Mouse (Mus musculus): ENCODE results near the gene Il1r1.

Gene Il1r1

GRCm38 (mm10) chr1:40233217-40233616 lies 8.3 kb downstream of the Il1r1 start:
- no peak for DNase-seq (ENCODE audit: low spot score)

DNA sequence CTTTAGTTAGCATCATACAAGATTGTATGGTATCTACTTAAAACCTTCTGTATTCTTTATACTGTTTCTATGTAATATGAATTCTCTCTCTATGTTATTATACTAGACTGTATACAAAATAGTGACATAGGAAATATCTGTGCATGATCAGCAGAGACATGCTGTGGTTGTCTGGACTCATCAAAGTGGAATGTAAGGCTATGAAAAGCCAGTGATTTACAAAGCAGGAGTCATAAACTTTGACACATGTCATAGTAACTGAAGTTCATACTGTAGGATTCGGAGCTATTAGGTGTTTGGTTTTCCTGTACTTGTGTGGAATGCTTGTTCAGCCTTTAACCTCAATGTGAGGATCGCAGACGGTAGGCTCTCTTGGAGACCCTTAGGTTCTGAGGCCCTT lies 8.7 kb downstream of the Il1r1 start:
- DNase-seq (ENCODE audit: low spot score): no peak

DNA sequence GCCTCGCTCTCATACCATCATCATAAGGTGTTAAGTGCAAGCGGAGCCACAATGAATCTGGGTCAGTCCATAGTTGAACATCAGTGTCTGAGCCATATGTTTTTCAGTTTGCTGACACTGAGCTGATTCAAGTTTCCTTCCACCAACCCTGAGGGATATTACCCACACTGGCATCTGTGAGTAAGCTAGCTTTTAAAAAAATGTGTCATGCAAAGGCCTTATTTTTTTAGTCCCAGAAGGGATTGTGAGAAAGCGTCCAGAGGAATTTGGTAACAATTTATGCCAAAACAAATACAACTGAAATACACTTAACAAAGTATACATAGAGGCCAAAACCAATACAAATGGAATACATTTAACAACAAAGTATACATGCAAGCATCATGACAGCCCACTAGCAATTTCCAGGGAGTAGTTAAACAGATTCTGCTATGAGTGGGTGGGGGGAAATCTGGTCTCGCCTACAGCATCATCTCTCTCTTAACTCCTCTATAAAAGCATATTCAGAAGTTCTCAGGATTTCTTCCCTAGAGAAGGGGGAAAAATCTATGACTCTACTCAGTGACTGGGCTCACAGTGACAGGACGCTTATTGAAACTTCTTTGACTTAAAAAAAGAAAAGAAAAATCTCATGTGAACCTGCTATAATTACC lies 10.8 kb downstream of the Il1r1 start:
- no peak for DNase-seq (ENCODE audit: low spot score)

GRCm38 (mm10) chr1:40236694-40237093 lies 11.8 kb downstream of the Il1r1 start:
- DNase-seq (ENCODE audit: low spot score): no peak

GRCm38 (mm10) chr1:40237094-40237493 lies 12.2 kb downstream of the Il1r1 start:
- no peak for DNase-seq (ENCODE audit: low spot score)

DNA sequence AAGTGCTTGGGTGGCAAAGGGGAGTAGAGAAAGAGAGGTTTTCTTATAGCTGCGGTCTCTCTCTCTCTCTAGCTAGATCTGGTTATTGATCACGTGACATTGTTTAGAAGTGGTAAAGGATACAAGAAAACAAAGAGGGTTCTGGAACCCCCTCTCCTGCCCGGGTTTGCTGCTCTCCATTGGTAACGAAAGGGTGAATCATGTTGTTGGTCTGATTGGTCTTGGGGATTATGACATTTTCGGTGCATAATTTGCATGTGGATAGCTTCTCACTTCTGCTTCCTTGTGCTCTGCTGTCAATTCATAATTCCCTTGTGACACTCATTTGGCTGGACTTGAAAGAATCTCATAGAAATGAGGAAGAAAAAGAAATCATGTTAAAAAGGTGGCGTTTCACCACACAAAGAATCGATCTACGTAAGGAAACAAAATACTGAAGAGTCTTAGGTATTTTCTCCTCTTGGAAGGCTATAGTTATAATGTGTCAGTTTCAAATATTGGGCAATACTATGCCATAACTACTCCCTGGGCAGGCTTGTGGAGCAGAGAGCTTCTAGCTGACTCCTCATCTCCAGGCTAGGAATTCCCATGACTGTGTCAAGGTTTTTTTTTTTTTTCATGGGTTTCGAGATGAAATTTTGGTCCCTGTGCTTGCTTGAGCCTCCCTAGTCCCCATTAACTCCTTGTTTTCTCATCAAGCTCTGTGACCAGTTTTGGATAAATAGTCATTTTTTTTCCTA lies 15.6 kb downstream of the Il1r1 start:
- DNase-seq (ENCODE audit: low spot score): no peak

- DNase-seq (ENCODE audit: low spot score): no peak
These were observed 17.8 kb downstream of the Il1r1 start for GRCm38 (mm10) chr1:40242717-40243116.

DNA sequence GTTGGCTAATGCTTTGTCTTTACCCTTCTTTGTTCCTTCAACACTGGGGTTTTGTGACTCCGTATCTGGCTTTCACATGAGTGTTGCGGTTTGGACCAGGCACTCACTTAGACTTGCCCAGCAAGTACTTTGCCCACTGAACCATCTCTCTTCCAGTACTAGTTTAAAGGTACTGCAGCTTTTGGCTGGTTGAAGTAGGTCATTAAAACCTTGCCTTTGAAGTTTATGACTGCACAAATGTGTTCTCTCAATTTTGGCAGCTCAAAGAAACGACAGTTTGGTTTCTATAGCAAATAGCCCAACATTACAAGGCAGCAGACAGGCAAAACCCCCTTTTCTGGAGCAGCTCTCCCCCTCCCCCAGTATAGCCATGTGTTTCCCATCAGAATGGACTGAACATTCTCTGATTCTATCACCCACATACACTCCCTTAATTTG lies 18.7 kb downstream of the Il1r1 start:
- DNase-seq (ENCODE audit: low spot score): no peak

DNA sequence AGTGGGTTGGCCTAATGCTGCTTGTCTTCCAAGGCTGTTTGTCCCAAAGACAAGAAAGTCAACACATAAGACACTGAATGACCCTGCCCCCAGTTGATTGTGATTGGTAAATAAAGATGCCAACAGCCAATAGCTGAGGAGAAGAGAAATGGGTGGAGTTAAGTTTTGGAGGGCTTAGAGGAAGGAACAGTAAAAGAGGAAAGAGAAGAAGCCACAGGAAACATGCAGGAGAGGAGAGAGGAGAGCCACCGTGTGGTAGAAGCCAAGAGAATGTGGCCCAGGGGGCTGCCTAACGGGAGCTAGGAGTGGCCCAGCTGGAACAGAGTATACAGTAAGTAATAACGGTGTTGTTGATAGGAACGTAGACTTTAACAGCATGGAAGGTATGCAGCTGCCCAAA lies 25.5 kb downstream of the Il1r1 start:
- no peak for DNase-seq (ENCODE audit: low spot score)

GRCm38 (mm10) chr1:40252507-40252906 lies 27.6 kb downstream of the Il1r1 start:
- no peak for DNase-seq (ENCODE audit: low spot score)

DNA sequence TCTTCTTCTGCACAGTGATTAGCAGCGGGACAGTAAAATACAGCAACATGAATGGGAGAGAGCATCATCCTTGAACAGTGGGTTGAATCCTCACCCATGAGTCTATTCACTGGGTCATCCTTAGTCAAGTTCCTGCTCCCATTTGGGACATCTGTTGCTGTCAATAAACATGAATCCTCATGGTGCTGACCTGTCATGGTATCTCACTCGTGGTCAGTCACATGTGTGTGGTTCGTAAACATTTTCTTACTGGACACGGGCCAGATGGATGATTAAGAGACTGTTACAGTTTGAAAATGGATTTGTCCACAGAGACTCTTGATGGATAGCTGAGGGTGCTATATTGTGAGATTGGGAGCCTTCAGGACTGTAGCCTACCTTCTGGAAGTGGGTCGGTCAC lies 29.1 kb downstream of the Il1r1 start:
- no peak for DNase-seq (ENCODE audit: low spot score)

- no peak for DNase-seq (ENCODE audit: low spot score)
These were observed 29.6 kb downstream of the Il1r1 start for GRCm38 (mm10) chr1:40254347-40255057.

DNA sequence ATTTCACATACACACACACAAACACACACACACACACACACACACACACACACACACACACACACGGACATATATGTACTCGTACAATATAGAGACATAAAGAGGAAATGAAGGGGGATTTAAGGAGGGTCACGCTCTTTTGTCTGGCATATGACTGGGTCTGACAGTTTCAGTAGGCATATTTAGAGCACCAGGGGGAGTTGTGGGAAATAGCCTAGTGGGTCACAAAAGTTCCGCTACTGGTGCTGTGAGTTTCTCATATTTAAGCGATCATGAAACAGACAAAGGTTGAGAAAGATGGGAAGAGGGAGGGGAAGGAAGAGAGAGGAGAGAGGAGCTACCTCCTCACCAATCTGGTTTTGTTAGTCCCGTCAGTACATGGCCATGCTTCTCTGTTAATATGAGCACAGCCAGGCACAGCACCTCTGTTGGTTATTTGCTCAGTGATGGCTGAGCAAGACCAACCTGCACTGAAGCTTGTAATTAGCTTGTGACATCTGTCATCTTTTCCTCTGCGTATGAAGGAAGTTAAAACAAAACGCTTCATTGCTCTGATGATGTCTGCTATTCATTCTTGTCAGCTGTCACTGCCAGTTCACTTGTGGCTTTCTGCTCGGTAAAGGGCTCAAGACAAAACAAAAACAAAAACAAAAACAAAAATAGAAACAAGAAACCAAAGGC lies 37.7 kb downstream of the Il1r1 start:
- no peak for DNase-seq (ENCODE audit: low spot score)

- no peak for DNase-seq (ENCODE audit: low spot score)
These were observed 38.2 kb downstream of the Il1r1 start for GRCm38 (mm10) chr1:40263122-40263498.

DNA sequence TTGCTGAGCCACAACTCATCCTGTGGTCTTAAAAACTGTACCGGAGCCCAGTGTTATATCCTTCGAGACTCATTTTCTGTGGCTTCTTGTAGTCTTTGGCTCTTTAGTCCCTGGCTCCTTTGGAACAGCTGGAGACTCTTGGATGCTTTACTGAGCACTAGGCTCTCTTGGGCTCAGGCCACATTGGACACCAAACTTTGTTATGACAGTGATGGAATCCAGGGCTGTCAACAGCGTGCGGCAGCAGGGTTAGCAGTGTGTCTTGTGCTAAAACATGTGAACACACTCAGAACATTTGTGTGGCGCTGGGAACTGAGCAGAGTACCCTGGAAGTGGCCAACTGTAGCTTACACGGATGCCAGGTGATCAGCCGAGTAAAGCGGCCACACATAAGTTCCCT lies 38.8 kb downstream of the Il1r1 start:
- no peak for DNase-seq (ENCODE audit: low spot score)

DNA sequence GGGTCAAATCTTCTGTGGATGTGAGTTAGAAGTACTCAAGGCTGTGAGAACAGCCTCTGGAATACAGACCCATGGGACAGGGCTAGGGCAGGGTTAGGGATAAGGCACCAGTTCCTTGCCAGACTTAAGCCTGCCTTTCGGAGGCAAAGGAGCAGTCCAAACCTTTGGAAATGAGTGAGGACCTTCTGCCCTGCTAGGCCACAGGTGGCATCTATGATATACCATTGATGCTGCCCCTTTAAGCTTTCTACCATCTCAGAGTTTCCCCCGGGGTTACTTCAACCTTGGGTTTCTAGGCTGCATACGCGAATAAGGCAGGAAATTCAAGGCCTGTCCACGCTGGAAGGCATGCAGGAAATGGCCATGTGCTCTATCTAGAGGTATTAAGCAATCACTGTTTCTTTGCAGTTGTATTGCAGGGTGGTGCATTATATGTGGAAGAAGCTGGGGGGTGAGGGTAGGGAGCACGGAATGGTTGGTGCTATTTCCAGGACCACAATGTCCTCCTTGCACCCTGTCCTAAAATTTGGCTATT lies 40.5 kb downstream of the Il1r1 start:
- DNase-seq (ENCODE audit: low spot score): no peak

DNA sequence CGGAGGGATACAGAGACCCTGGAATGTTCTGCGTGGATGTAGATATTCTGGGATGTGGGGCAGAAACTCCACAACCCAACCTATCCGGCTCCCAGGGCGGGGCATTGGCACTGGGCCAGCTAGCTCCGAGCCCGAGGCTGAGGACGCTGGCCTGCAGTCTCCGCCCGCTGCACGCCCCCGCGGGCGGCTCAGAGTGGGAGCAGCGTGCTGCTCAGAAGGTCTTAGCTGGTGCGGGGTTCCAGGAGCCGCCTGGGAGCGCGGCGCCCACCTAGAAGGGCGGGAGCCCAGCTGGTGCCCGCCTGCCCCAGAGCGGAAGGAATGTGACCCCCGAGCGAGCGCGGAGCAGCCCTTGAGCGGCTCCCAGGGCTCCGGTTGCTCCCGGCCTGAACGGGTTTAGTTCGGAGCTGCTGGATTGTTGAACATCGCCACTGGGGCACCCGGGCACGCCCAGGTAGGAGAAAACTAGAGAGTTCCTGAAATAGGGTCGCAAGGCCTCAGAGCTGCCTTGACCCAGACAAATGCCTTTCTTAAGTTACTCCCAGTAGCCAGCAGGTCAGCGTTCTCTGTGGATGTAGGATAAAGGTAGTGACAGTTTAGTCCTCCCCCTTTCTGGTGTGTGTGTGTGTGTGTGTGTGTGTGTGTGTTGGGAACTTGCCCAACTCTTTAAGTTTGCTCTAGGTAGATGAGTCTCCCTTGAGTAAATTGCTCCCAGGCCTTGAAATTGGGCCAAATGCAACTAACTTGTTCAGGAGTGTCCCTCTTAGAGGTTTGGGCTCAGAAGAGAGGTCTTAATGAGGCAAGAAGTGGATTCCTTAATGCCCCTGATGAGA lies 41.8 kb downstream of the Il1r1 start:
- DNase-seq (ENCODE audit: low spot score): peak; percentile 77

DNA sequence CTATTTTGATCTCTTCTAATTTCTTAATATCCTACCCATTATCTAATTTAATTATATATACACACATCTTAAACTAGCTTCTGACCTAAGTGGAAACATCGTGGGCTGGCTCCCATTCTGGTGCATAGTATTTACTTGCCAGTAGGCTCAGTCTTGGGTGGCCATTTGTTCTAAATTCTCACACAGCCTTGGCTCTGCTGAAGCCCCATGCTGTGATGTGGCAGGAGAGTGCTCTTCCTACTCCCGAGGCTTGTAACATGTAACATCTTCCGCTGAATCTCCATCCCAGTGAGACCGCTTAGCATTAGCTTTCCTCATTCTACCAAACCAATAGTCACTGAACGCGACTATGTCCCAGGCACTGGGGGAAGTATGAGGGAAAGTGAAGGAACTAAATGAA lies 43.0 kb downstream of the Il1r1 start:
- DNase-seq (ENCODE audit: low spot score): no peak

- DNase-seq (ENCODE audit: low spot score): no peak
These were observed 43.7 kb downstream of the Il1r1 start for GRCm38 (mm10) chr1:40268536-40268935.

- no peak for DNase-seq (ENCODE audit: low spot score)
These were observed 45.5 kb downstream of the Il1r1 start for GRCm38 (mm10) chr1:40270415-40270814.

GRCm38 (mm10) chr1:40271052-40271451 lies 46.2 kb downstream of the Il1r1 start:
- DNase-seq (ENCODE audit: low spot score): no peak

Measured in ovary, adult 18-20 months (tissue).